Mouse (Mus musculus) CD4-positive naive resting alpha-beta T cell, adult 76 days (primary cell): ENCODE results near the gene Olfr612. TPM values are rescaled to one million over a fixed set of nuclear protein-coding genes. Genes with fewer than 3 reads are reported as not detected.

Experiments used
- total RNA-seq: library from RNA; stranded (reverse); gene quantifications from one replicate; pipeline ENCODE4 v1.2.4, GENCODE M21; 2023

The Olfr612 gene
- not detected for total RNA-seq

GRCm38 (mm10) chr7:103542617-103543016 lies at the start of gene Olfr612:
Gene Olfr612, minus strand, starts transcription at chr7:103542717.

GRCm38 (mm10) chr7:103589803-103590202 lies 47.3 kb upstream of the Olfr612 start, which contains the start of gene Olfr618:
Gene Olfr618, plus strand, starts transcription at chr7:103590103.

GRCm38 (mm10) chr7:103572761-103573160 lies 30.2 kb upstream of the Olfr612 start, which contains the start of gene Olfr617:
Gene Olfr617, plus strand, starts transcription at chr7:103573061.

GRCm38 (mm10) chr7:103569043-103569442 lies 26.5 kb upstream of the Olfr612 start, which contains the start of gene Olfr616:
Gene Olfr616, minus strand, starts transcription at chr7:103569143.

GRCm38 (mm10) chr7:103555779-103556178 lies 13.3 kb upstream of the Olfr612 start, which contains the start of gene Olfr615:
Gene Olfr615, plus strand, starts transcription at chr7:103556079.

GRCm38 (mm10) chr7:103547774-103548173 lies 5.3 kb upstream of the Olfr612 start, which contains the start of gene Olfr613:
Gene Olfr613, plus strand, starts transcription at chr7:103548074.

GRCm38 (mm10) chr7:103520746-103521145 lies 21.8 kb downstream of the Olfr612 start, which contains the start of gene Olfr611:
Gene Olfr611, minus strand, starts transcription at chr7:103520846.

GRCm38 (mm10) chr7:103512022-103512421 lies 30.5 kb downstream of the Olfr612 start, which contains the start of gene Olfr610:
Gene Olfr610, minus strand, starts transcription at chr7:103512122.

GRCm38 (mm10) chr7:103497962-103498361 lies 44.6 kb downstream of the Olfr612 start, which contains the start of gene Olfr609:
Gene Olfr609, minus strand, starts transcription at chr7:103498062.

Other genes with a start within 250 kb of the Olfr612 start
- gene Olfr596, start 237.1 kb downstream of the Olfr612 start, total RNA-seq = not detected
- gene Olfr597, start 226.4 kb downstream of the Olfr612 start, total RNA-seq = not detected
- not detected for gene Olfr598, start 219.1 kb downstream of the Olfr612 start, total RNA-seq
- not detected for gene Olfr599, start 206.8 kb downstream of the Olfr612 start, total RNA-seq
- gene Olfr600, start 193.0 kb downstream of the Olfr612 start, total RNA-seq = not detected
- gene Olfr601, start 180.1 kb downstream of the Olfr612 start, total RNA-seq = not detected
- not detected for gene Olfr603, start 156.5 kb downstream of the Olfr612 start, total RNA-seq
- not detected for gene Usp17lc, start 127.6 kb downstream of the Olfr612 start, total RNA-seq
- gene Olfr605, start 97.3 kb downstream of the Olfr612 start, total RNA-seq = not detected
- gene Olfr606, start 93.7 kb downstream of the Olfr612 start, total RNA-seq = not detected
- gene Olfr607, start 78.6 kb downstream of the Olfr612 start, total RNA-seq = not detected
- gene Olfr608, start 72.8 kb downstream of the Olfr612 start, total RNA-seq = not detected
- gene Olfr609, start 44.7 kb downstream of the Olfr612 start, total RNA-seq = not detected
- gene Olfr610, start 30.6 kb downstream of the Olfr612 start, total RNA-seq = not detected
- gene Olfr611, start 21.9 kb downstream of the Olfr612 start, total RNA-seq = not detected
- gene Olfr613, start 5.4 kb upstream of the Olfr612 start, total RNA-seq = not detected
- not detected for gene Olfr615, start 13.4 kb upstream of the Olfr612 start, total RNA-seq
- gene Olfr616, start 26.4 kb upstream of the Olfr612 start, total RNA-seq = not detected
- not detected for gene Olfr617, start 30.3 kb upstream of the Olfr612 start, total RNA-seq
- gene Olfr618, start 47.4 kb upstream of the Olfr612 start, total RNA-seq = not detected
- gene Olfr619, start 57.9 kb upstream of the Olfr612 start, total RNA-seq = not detected
- gene Olfr620, start 69.8 kb upstream of the Olfr612 start, total RNA-seq = not detected
- not detected for gene Olfr622, start 100.0 kb upstream of the Olfr612 start, total RNA-seq
- not detected for gene Olfr623, start 121.0 kb upstream of the Olfr612 start, total RNA-seq
- gene Olfr624, start 128.5 kb upstream of the Olfr612 start, total RNA-seq = not detected
- gene Olfr625-ps1, start 140.0 kb upstream of the Olfr612 start, total RNA-seq = not detected
- not detected for gene Olfr243, start 172.0 kb upstream of the Olfr612 start, total RNA-seq
- gene Olfr628, start 187.7 kb upstream of the Olfr612 start, total RNA-seq = not detected
- gene Olfr629, start 202.2 kb upstream of the Olfr612 start, total RNA-seq = not detected
- gene Olfr630, start 214.6 kb upstream of the Olfr612 start, total RNA-seq = not detected
- not detected for gene Olfr69, start 228.9 kb upstream of the Olfr612 start, total RNA-seq
- gene Olfr68, start 237.0 kb upstream of the Olfr612 start, total RNA-seq = not detected
- not detected for gene Olfr67, start 249.1 kb upstream of the Olfr612 start, total RNA-seq